Mouse (Mus musculus) heart, embryonic 16.5 days (tissue): ENCODE measurements around the gene Arl2. TPM values are rescaled to one million over a fixed set of nuclear protein-coding genes. Genes with fewer than 3 reads are reported as not detected.

Experiments
- ATAC-seq: fragments of 200-750 bp; cut with Nextera tagmentation; replicated peaks from 2 replicates; pipeline ENCODE4 v1.8.0; 2017; ENCODE audit warnings: moderate number of reproducible peaks; ENCODE audit not compliant: insufficient read depth, low FRiP score; ENCODE audit errors: extremely low read depth
- H3K27ac ChIP-seq: fragments of 300-500 bp; sonication (generic); 2 replicates; pipeline ENCODE4 v1.5.1; 2014; ENCODE audit warnings: mild to moderate bottlenecking, low read length, control low read depth, moderate library complexity
- H3K27me3 ChIP-seq: fragments of 300-500 bp; sonication (generic); 2 replicates; pipeline ENCODE4 v1.6.1; 2014; ENCODE audit warnings: low read length, mixed read lengths; ENCODE audit not compliant: control insufficient read depth, insufficient read depth
- H3K36me3 ChIP-seq: fragments of 300-500 bp; sonication (generic); 2 replicates; pipeline ENCODE4 v1.6.1; 2014; ENCODE audit not compliant: control insufficient read depth, insufficient read depth
- H3K4me1 ChIP-seq: fragments of 300-500 bp; sonication (generic); 2 replicates; pipeline ENCODE4 v1.6.1; 2014; ENCODE audit warnings: low read length, mixed read lengths; ENCODE audit not compliant: control insufficient read depth, insufficient read depth
- H3K4me2 ChIP-seq: fragments of 300-500 bp; sonication (generic); 2 replicates; pipeline ENCODE4 v1.6.1; 2014; ENCODE audit warnings: low read depth, mild to moderate bottlenecking, control low read depth, low read length
- H3K4me3 ChIP-seq: fragments of 300-500 bp; sonication (generic); 2 replicates; pipeline ENCODE4 v1.5.1; 2014; ENCODE audit warnings: mild to moderate bottlenecking, control low read depth, low read length
- H3K9ac ChIP-seq: fragments of 300-500 bp; sonication (generic); 2 replicates; pipeline ENCODE4 v1.6.1; 2014; ENCODE audit warnings: low read length, control low read depth
- H3K9me3 ChIP-seq: fragments of 300-500 bp; sonication (generic); replicated peaks from 2 replicates; pipeline ENCODE4 v1.6.1; 2016; ENCODE audit warnings: low read length; ENCODE audit not compliant: control insufficient read depth
- WGBS: fragments of 180-500 bp; shearing (Covaris S2); extraction: QIAGEN DNeasy Blood & Tissue Kit; methylation state at CpG from one replicate; pipeline ENCODE4 v1.1.7; 2014; 5-methylcytosine and 5-hydroxymethylcytosine counted together
- polyA plus RNA-seq: library from polyadenylated mRNA; unstranded; fragments of >200 nt; fragmentation: Nextera tagmentation; extraction: Ambion mirVana; gene quantifications from 2 replicates; pipeline ENCODE4 v1.2.1, GENCODE M21; 2015

Gene Arl2
- polyA plus RNA-seq: 77.2 and 84.5 TPM in 2 replicates

DNA sequence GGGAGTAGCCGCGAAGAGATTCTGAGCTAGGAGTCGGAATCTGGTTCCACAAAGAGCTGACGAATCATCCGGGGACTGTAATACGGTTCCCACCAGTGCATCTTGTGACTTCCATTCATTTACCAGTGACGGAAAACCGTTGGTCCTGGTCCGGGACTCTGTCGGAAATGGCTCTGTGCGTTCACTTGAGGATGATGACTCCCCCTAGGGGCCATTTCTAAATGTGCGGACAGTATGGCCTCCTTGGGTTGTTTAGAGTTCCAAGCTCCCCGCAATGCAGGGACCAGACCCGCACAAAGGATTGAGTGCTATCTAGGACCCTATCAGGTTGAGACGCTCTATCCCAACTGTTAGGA lies at the start of gene Arl2:
Gene Arl2 (minus strand): TSS at position 155 of the 356 bp plus-strand sequence.
- Histone ChIP-seq H3K9me3 (0 out of 2 replicates have a peak, but pooled peaks cover 3% of the 10 kb centered on the region), H3K4me2 (peak within 1 kb of the TSS; percentile 89), H3K27me3 (no peaks in the 10 kb centered on the region), H3K4me1 (peaks cover 6% of the 10 kb centered on the region; the same call in 1 of the 2 replicates), H3K36me3 (no peaks in the 10 kb centered on the region), H3K9ac (peak within 1 kb of the TSS; percentile 86), H3K4me3 (peak within 1 kb of the TSS; percentile 76), H3K27ac (peak within 1 kb of the TSS; percentile 85)
- ATAC-seq: peak; percentile 53
- WGBS: under 1% methylated on average over 15 of the region's 15 CpGs

DNA sequence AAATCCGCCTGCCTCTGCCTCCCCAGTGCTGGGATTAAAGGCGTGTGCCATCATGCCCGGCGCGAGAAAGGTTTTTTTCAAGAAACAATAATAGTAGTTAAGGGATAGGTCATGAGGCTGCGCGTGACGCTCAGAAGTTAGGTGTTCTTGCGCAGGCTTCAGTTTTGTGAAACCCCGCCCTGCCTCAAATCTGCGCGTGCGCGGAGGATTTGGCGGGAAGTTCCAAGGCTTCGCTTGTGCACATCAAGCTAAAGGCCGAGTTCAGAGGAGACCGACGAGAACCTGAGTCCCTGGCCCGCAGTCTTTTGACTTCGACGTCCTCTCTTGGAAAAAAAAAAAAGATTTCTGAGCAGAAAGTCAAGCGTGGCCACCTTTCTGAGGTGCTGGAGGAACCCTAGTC lies 42.8 kb upstream of the Arl2 start, which contains the start of gene Majin:
Gene Majin (plus strand): TSS at position 258 of the 400 bp plus-strand sequence.
- ATAC-seq: no peak
- H3K4me3 ChIP-seq: no peak within 1 kb of the TSS
- H3K9me3 ChIP-seq: no peaks in the 10 kb centered on the region; the same call in 1 of the 2 replicates
- H3K9ac ChIP-seq: no peak within 1 kb of the TSS
- H3K27ac ChIP-seq: no peak within 1 kb of the TSS
- no peak within 1 kb of the TSS for H3K4me2 ChIP-seq
- H3K36me3 ChIP-seq: no peaks in the 10 kb centered on the region
- WGBS: 77% methylated on average over 23 of the region's 23 CpGs
- no peaks in the 10 kb centered on the region for H3K4me1 ChIP-seq
- H3K27me3 ChIP-seq: no peaks in the 10 kb centered on the region

DNA sequence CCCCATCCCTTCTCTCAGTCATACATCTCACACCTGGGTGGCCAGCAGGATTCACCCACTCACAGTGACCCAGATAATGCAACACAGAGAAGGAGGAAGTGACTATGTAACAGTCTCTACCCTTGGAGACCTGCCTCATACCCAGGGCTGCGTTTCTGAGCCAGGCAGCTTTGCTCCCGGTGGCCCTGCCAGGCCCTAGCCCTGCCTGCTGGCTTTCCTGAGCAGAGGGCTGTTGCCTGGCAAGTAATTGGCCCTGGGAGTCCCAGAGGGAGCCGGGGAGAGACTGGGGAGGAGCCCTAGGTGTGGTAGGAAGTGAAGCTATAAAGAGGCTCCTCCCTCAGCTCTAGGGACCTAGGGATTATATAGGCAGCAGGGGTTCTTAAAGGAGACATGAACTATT lies 41.2 kb upstream of the Arl2 start:
- Histone ChIP-seq H3K27ac (no peak overlapping the region), H3K4me2 (no peak overlapping the region), H3K27me3 (no peaks in the 10 kb centered on the region), H3K9ac (no peak overlapping the region), H3K4me1 (no peaks in the 10 kb centered on the region), H3K36me3 (no peaks in the 10 kb centered on the region), H3K9me3 (no peaks in the 10 kb centered on the region; the same call in 1 of the 2 replicates), H3K4me3 (no peak overlapping the region)
- ATAC-seq: no peak
- WGBS: 17% methylated on average over 3 of the region's 3 CpGs

DNA sequence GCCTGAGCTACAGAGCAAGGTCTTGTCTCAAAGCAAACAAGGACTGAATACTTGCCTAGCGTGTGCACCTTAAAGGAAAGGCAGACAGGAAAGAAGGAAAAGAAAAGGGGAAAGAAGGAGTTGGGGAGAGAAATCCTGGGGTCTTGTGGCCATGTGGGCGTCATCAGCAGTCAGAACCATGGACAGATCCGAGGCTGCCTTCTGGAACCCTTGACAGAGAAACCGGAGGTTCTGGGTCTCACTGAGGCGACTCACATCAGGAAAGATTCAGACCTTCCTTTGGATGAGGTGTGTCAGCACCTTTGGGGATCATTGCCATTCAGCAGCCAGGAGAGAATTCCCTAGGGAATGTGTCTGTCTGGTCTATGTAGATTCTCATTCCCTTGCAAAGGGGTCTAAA lies 40.3 kb upstream of the Arl2 start:
- H3K4me2 ChIP-seq: no peak overlapping the region
- WGBS: 12% methylated on average over 5 of the region's 5 CpGs
- ATAC-seq: no peak
- no peak overlapping the region for H3K27ac ChIP-seq
- H3K27me3 ChIP-seq: no peaks in the 10 kb centered on the region
- no peak overlapping the region for H3K4me3 ChIP-seq
- H3K4me1 ChIP-seq: no peaks in the 10 kb centered on the region
- H3K9ac ChIP-seq: no peak overlapping the region
- no peaks in the 10 kb centered on the region for H3K36me3 ChIP-seq
- H3K9me3 ChIP-seq: no peaks in the 10 kb centered on the region; the same call in 1 of the 2 replicates

DNA sequence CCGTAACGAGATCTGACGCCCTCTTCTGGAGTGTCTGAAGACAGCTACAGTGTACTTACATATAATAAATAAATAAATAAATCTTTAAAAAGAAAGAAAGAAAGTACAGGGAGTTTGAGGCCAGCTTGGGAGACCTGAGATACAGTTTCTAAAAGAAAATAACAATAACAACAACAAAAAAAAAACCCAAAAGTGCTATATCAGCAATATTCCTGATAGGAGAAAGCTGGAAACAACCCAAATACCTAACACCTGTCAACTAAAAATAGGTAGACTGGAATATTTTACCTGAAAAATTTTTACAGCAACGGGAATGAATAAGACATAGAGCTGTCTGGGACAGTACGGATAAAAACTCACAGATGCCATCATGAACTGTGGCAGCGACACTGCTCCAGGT lies 37.4 kb upstream of the Arl2 start:
- Histone ChIP-seq H3K27me3 (no peaks in the 10 kb centered on the region), H3K27ac (no peak overlapping the region), H3K4me3 (no peak overlapping the region), H3K36me3 (no peaks in the 10 kb centered on the region), H3K9me3 (no peaks in the 10 kb centered on the region; the same call in 1 of the 2 replicates), H3K4me1 (no peaks in the 10 kb centered on the region), H3K4me2 (no peak overlapping the region), H3K9ac (no peak overlapping the region)
- no peak for ATAC-seq
- 75% methylated on average over 6 of the region's 6 CpGs for WGBS

DNA sequence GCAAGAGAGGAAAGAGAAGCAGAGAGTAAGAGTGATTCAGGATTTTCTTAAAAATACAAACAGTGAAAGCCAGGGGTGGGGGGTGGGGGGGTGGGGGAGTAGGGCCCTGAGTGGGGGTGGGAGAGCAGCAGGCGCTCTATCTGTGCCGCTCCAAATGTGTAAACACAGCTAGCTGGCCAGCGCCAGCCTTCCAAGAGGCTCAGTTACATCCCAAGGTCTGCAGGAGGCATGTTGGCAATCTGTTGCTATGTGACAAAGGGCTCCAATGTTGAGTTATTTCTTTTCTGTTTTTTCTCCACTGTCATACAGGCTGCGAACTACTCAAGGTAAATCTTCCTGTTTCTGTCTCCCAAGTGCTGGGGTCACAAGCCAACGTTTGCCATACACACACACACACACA lies 33.4 kb upstream of the Arl2 start:
- no peak overlapping the region for H3K27ac ChIP-seq
- no peaks in the 10 kb centered on the region for H3K4me1 ChIP-seq
- no peak overlapping the region for H3K9ac ChIP-seq
- no peaks in the 10 kb centered on the region; the same call in 1 of the 2 replicates for H3K9me3 ChIP-seq
- ATAC-seq: no peak
- H3K36me3 ChIP-seq: no peaks in the 10 kb centered on the region
- no peak overlapping the region for H3K4me3 ChIP-seq
- 29% methylated on average over 5 of the region's 5 CpGs for WGBS
- no peaks in the 10 kb centered on the region for H3K27me3 ChIP-seq
- no peak overlapping the region for H3K4me2 ChIP-seq

DNA sequence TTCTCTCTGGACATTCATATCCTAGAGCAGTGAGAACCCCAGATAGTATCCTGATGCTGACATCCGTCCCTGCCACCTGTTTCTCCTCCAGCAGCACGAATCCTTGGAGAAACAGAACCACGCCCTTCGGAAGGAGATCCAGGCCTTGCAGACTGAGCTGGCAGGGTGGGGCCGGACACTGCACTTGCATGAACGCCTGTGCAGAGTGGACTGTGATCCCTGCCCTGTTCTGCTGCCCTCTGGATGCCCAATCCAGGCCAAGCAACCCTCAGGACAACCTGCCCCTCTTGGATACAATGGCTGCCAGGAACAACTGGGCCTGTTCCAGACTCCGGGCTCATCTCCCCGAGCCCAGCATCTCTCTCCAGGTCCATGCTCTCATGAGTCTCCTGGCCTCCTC lies 29.9 kb upstream of the Arl2 start:
- WGBS: 72% methylated on average over 8 of the region's 8 CpGs
- no peaks in the 10 kb centered on the region for H3K36me3 ChIP-seq
- no peaks in the 10 kb centered on the region for H3K4me1 ChIP-seq
- no peak for ATAC-seq
- no peaks in the 10 kb centered on the region for H3K9me3 ChIP-seq
- no peaks in the 10 kb centered on the region for H3K27me3 ChIP-seq
- H3K9ac ChIP-seq: no peak overlapping the region
- no peak overlapping the region for H3K27ac ChIP-seq
- no peak overlapping the region for H3K4me3 ChIP-seq
- no peak overlapping the region for H3K4me2 ChIP-seq

DNA sequence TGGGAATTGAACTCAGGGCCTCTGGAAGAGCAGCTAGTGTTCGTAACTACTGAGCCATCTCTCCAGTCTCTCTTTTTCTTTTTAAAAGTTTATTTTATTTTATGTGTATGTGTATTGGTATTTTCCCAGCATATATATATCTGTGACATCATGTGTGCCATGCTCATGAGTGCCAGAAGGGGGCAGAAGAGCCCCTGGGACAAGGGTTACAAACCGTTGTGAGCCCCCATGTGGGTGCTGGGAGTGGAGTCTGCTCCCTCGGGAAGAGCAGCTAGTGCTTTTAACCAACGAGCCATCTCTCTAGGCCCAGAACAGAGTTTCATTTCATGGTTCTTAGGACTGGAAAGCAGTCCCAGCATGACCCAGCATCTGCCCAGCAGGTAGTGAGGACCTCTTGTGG lies 25.4 kb upstream of the Arl2 start:
- H3K36me3 ChIP-seq: no peaks in the 10 kb centered on the region
- no peak overlapping the region for H3K9ac ChIP-seq
- WGBS: 66% methylated on average over 4 of the region's 4 CpGs
- H3K27ac ChIP-seq: no peak overlapping the region
- no peaks in the 10 kb centered on the region for H3K9me3 ChIP-seq
- no peaks in the 10 kb centered on the region; the same call in 1 of the 2 replicates for H3K27me3 ChIP-seq
- no peak overlapping the region for H3K4me2 ChIP-seq
- H3K4me3 ChIP-seq: no peak overlapping the region
- H3K4me1 ChIP-seq: no peaks in the 10 kb centered on the region
- no peak for ATAC-seq

DNA sequence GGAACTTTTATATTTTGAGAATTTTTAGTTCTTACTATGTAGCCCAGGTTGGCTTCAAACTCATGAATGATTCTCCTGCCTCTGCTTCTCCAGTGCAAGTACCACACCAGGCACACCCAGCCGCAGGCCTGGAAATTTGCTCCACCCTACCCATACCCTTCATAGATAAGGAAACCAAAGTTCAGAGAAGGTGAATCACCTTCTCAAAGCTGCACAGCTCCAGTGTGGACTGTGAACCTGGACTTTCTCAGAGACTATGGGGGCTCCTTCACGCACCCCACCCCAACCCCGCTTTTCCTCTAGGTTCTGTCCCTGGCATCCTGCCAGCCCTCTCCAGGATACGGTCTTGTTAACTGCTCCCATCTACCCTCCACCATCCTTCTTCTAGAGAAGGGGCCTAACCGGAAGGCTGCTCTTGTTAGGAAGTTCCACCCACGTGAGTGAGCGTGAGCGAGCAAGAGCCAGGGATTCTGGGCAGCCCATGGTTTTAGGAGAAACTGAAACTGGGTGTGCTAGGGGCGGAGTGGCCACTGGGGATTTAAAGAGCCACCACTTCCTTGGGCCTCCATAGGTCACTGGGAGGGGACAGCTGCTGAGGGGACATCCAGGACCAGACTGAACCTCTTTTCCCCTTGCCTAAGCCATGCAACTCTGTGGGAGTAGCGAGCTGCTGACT lies 22.7 kb upstream of the Arl2 start:
- Histone ChIP-seq H3K4me2 (no peak overlapping the region), H3K4me1 (no peaks in the 10 kb centered on the region), H3K4me3 (no peak overlapping the region), H3K27me3 (no peaks in the 10 kb centered on the region; the same call in 1 of the 2 replicates), H3K9me3 (no peaks in the 10 kb centered on the region), H3K27ac (no peak overlapping the region), H3K9ac (no peak overlapping the region), H3K36me3 (no peaks in the 10 kb centered on the region)
- ATAC-seq: no peak
- WGBS: 57% methylated on average over 10 of the region's 10 CpGs
